Mouse (Mus musculus) stomach, postnatal 0 days (tissue): ENCODE measurements around the gene Myo1f.

Experiments used
- CTCF ChIP-seq: IDR thresholded peaks from 2 replicates; pipeline ENCODE4 v1.5.1; 2016; ENCODE audit warnings: antibody characterized with exemption, low read depth, mild to moderate bottlenecking, moderate library complexity
- EP300 ChIP-seq: optimal IDR thresholded peaks from 2 replicates; pipeline ENCODE3; 2016; ENCODE audit warnings: antibody characterized with exemption

DNA sequence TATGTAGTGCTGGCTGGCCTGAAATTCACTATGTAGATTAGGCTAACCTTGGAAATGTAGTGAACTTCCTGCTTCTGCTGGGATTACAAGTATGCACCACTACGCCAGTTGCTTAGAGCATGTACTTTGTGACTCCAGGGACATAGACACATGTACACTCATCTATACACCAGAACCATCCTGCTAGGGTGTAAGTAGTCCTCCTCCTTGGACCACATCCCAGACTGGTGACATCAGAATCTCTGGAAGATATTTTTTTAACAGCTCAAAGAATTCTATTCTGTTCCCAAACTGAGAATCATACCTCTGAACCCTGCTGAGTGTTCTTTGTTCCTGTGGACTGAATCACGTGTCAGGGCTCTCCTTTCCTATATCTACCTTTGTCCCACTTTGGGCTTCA, 81.5 kb downstream of the Myo1f start:
- TF ChIP-seq CTCF = no peak
- no peak for TF ChIP-seq EP300
